Mouse (Mus musculus) stomach, postnatal 0 days (tissue): ENCODE results near the gene Gm28305. TPM values are rescaled to one million over a fixed set of nuclear protein-coding genes. Genes with fewer than 3 reads are reported as not detected.

Experiments used
- ATAC-seq: fragments of 200-750 bp; cut with Nextera tagmentation; 2 replicates; pipeline ENCODE4 v1.8.0; 2017; ENCODE audit not compliant: low FRiP score, low TSS enrichment
- DNase-seq: peaks from one replicate; pipeline ENCODE4 v3.0.0-alpha.2; 2016; ENCODE audit warnings: low spot score
- H3K27ac ChIP-seq: fragments of 300-500 bp; sonication (generic); replicated peaks from 2 replicates; pipeline ENCODE4 v1.5.1; 2014; ENCODE audit warnings: mild to moderate bottlenecking, control low read depth
- H3K27me3 ChIP-seq: fragments of 300-500 bp; sonication (generic); 2 replicates; pipeline ENCODE4 v1.6.1; 2014; ENCODE audit warnings: low read length; ENCODE audit not compliant: control insufficient read depth, insufficient read depth
- H3K36me3 ChIP-seq: fragments of 300-500 bp; sonication (generic); 2 replicates; pipeline ENCODE4 v1.6.1; 2014; ENCODE audit warnings: low read length, mixed read lengths; ENCODE audit not compliant: control insufficient read depth, insufficient read depth
- H3K4me1 ChIP-seq: fragments of 300-500 bp; sonication (generic); replicated peaks from 2 replicates; pipeline ENCODE4 v1.6.1; 2014; ENCODE audit warnings: antibody characterized with exemption; ENCODE audit not compliant: control insufficient read depth, insufficient read depth
- H3K4me2 ChIP-seq: fragments of 300-500 bp; sonication (generic); replicated peaks from 2 replicates; pipeline ENCODE4 v1.6.1; 2014; ENCODE audit warnings: low read depth, mild to moderate bottlenecking, control low read depth, moderate library complexity
- H3K4me3 ChIP-seq: fragments of 300-500 bp; sonication (generic); 2 replicates; pipeline ENCODE4 v1.5.1; 2014; ENCODE audit warnings: low read depth, low read length, control low read depth
- H3K9ac ChIP-seq: fragments of 300-500 bp; sonication (generic); 2 replicates; pipeline ENCODE4 v1.6.1; 2014; ENCODE audit warnings: mild to moderate bottlenecking, low read length, control low read depth, mixed read lengths
- H3K9me3 ChIP-seq: fragments of 300-500 bp; sonication (generic); 2 replicates; pipeline ENCODE4 v1.6.1; 2016; ENCODE audit warnings: low read length; ENCODE audit not compliant: control insufficient read depth
- CTCF ChIP-seq: IDR thresholded peaks from 2 replicates; pipeline ENCODE4 v1.5.1; 2016; ENCODE audit warnings: antibody characterized with exemption, low read depth, mild to moderate bottlenecking, moderate library complexity
- EP300 ChIP-seq: optimal IDR thresholded peaks from 2 replicates; pipeline ENCODE3; 2016; ENCODE audit warnings: antibody characterized with exemption
- WGBS: fragments of 180-500 bp; shearing (Covaris S2); extraction: QIAGEN DNeasy Blood & Tissue Kit; methylation state at CpG from one replicate; pipeline ENCODE4 v1.1.7; 2014; 5-methylcytosine and 5-hydroxymethylcytosine counted together
- polyA plus RNA-seq: library from polyadenylated mRNA; unstranded; fragments of >200 nt; fragmentation: Nextera tagmentation; extraction: Ambion mirVana; gene quantifications from 2 replicates; pipeline ENCODE4 v1.2.1, GENCODE M21; 2015

Gm28305 gene
- polyA plus RNA-seq, 1 experiment from 2014 or later, result not detected

DNA sequence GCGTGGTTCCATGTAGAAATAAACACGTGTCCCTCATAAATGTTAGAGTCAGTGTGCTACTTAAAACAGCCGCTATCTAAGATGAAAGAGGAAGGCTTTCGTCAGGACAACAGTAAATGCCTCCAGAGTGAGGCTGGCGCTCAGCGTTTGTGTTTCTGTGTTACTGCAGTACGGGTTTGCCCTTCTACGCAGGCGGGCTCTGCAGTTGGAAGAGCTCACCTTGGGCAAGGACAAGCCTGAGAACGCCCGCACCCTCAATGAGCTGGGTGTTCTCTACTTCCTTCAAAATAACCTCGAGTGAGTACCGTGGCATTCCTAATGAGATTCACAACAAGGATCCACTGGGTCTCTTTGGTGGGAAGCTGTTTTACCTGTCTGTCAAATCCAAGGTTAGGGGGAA, 2.2 kb upstream of the Gm28305 start:
- TF ChIP-seq CTCF (no peak), EP300 (no peak)
- Histone ChIP-seq H3K9me3 (no peaks in the 10 kb centered on the region), H3K36me3 (peaks cover 16% of the 10 kb centered on the region; the same call in 1 of the 2 replicates), H3K9ac (no peak overlapping the region), H3K4me2 (no peak overlapping the region), H3K4me3 (no peak overlapping the region), H3K27me3 (no peaks in the 10 kb centered on the region), H3K4me1 (no peaks in the 10 kb centered on the region), H3K27ac (no peak overlapping the region)
- ATAC-seq, result no peak
- 89% methylated on average over 13 of the region's 13 CpGs for WGBS
- DNase-seq, result no peak

DNA sequence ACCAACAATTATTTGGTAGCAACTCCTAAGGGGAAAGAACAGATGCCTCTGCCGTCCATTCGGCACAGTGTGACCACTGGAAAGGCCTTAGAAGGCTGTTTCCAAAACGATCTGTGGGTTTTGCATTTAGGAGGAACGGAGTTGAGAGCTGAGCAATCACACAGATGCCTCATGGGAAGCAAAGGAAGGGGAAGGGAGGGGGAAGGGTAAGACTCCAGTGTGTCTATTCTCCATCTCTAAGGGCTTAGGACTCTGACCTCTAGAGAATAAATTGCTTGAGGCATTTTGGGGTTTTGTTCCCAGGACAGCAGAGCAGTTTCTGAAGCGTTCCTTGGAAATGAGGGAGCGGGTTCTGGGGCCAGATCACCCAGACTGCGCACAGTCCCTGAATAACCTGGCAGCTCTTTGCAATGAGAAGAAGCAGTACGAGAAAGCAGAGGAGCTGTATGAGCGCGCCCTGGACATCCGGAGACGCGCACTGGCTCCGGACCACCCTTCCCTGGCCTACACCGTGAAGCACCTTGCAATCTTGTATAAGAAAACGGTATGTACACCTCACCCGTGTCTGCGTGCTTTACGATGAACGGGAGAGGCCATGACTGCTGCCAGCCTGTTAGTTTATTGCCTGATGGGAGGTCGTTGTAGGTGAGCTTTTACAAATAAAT, 1.3 kb upstream of the Gm28305 start:
- H3K36me3 ChIP-seq, result peaks cover 16% of the 10 kb centered on the region; the same call in 1 of the 2 replicates
- no peaks in the 10 kb centered on the region for H3K27me3 ChIP-seq
- H3K4me3 ChIP-seq, result no peak overlapping the region
- ATAC-seq (no peak), DNase-seq (no peak)
- H3K4me1 ChIP-seq, result no peaks in the 10 kb centered on the region
- no peak for TF ChIP-seq CTCF
- TF ChIP-seq EP300, result no peak
- WGBS, result 91% methylated on average over 21 of the region's 21 CpGs
- H3K27ac ChIP-seq, result no peak overlapping the region
- no peak overlapping the region for H3K4me2 ChIP-seq
- H3K9ac ChIP-seq, result no peak overlapping the region
- no peaks in the 10 kb centered on the region for H3K9me3 ChIP-seq

DNA sequence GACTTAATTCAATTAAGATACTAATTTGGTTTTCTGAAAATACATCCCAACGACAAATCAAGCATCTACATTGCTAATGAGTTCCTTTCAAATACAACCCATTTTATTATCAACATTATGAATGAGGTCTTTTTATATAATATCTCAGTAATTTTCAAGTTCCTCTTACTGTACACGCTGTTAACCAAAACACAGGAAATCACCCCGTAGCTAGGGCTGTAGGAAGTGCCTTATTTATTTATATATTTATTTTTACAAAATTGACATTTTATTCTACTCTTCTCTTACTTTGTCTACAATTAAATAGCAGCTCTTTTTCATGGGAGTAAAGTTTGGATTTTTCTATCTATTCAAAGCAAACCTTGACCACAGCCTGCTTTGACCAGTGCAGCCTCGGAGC, 720 bp upstream of the Gm28305 start:
- WGBS, result 81% methylated on average over 4 of the region's 4 CpGs
- no peaks in the 10 kb centered on the region for H3K9me3 ChIP-seq
- H3K4me1 ChIP-seq, result no peaks in the 10 kb centered on the region
- no peak overlapping the region for H3K4me3 ChIP-seq
- no peak overlapping the region for H3K9ac ChIP-seq
- no peak overlapping the region for H3K4me2 ChIP-seq
- no peaks in the 10 kb centered on the region for H3K27me3 ChIP-seq
- no peak overlapping the region for H3K27ac ChIP-seq
- TF ChIP-seq CTCF (no peak), EP300 (no peak)
- H3K36me3 ChIP-seq, result peaks cover 16% of the 10 kb centered on the region; the same call in 1 of the 2 replicates
- DNase-seq (no peak), ATAC-seq (no peak)

DNA sequence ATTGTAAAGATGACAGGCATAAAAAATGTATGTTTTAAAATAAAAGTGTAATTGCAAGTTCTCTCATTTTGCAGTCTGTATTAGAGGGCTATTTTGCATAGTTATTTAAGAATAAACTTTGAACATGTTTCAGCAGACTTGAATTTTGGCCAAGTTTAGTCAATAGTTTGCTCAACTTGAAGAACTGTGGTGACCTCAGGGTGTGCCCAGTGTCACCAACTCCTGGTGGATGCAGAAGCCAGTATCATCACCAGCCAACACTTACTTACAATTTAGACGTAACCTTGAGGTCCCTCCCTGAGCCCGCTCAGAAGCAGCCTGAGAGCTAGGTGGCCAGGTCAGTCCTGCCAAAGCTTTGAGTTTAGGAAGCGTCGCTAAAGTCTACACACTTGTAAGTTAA, 3.2 kb downstream of the Gm28305 start:
- Histone ChIP-seq H3K4me1 (no peaks in the 10 kb centered on the region), H3K4me3 (no peak overlapping the region), H3K27me3 (no peaks in the 10 kb centered on the region), H3K9ac (no peak overlapping the region), H3K9me3 (no peaks in the 10 kb centered on the region), H3K36me3 (peaks cover 11% of the 10 kb centered on the region), H3K4me2 (no peak overlapping the region), H3K27ac (no peak overlapping the region)
- ATAC-seq, result no peak
- whole genome bisulfite sequencing, result 89% methylated on average over 4 of the region's 4 CpGs
- DNase-seq, result no peak
- TF ChIP-seq CTCF (no peak), EP300 (no peak)

DNA sequence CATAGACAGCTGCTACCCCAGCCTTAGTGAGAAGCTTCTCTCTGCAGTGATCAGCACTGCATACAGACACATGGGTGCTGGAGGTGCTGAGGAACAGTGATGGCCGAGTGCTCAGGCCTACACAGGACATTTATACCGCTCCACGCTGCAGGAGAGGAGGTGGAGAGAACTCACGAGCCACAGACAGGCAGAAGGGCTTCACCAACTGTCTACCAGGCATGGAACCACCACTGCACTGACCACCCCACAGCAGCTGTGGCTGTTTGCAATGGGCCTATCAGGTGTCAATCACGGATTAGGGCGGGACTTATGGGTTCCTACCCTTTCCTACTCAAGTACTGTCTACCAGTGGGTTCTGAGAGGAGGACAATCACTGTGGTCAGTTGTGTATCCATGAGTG, 10.6 kb downstream of the Gm28305 start:
- no peaks in the 10 kb centered on the region for H3K9me3 ChIP-seq
- no peak overlapping the region for H3K4me3 ChIP-seq
- WGBS, result 94% methylated on average over 6 of the region's 6 CpGs
- TF ChIP-seq EP300 (no peak), CTCF (no peak)
- H3K4me1 ChIP-seq, result no peaks in the 10 kb centered on the region
- peaks cover 43% of the 10 kb centered on the region for H3K36me3 ChIP-seq
- no peaks in the 10 kb centered on the region for H3K27me3 ChIP-seq
- no peak overlapping the region for H3K9ac ChIP-seq
- no peak overlapping the region for H3K4me2 ChIP-seq
- no peak for DNase-seq
- ATAC-seq, result no peak
- no peak overlapping the region for H3K27ac ChIP-seq

DNA sequence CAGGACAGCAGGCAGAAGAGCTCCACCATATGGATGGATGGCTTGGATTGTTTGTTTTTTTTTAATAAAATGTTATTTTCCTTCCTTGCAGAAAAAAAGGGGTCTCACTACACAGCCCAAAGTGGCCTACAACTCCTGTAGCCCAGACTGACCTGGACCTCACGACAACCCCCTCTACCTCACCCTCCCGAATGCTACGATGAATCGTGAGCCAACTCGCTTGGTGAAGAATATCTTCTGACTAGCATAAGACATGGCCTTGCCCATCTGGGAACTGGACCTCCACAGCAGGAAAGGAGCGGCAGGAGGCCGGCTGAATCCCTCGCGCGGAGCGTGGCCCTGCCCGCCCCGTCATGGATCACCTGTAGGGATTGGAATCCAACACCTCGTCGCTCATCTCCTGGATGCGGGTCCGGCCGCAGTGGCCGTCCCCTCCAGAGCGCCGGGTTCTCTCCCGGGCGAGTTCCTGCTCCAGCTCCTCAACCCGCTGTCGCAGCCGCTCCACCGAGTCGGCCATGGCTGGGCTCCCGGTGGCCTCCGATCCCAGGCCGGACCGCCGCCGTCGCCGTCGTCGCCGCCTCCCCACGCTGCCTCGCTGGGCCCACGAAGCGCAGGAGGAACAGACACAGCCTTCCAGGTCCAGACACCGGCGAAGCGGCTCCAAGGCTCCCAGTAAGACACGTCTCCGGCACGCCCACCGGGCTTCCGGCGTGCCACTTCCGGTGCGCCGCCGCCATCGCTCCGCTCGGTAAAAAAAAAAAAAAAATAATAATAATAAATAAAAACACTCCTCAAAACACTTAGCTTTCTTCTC, 22.2 kb downstream of the Gm28305 start, which contains the start of gene Uba5:
Uba5 (minus strand) TSS at position 705 of the 814 bp plus-strand sequence.
- WGBS, result under 1% methylated on average over 59 of the region's 59 CpGs

More for the DNA sequence above, 22.2 kb downstream of the Gm28305 start, which contains the start of gene Uba5:
- peaks cover 9% of the 10 kb centered on the region for H3K36me3 ChIP-seq
- ATAC-seq (peak; percentile 71), DNase-seq (peak; percentile 76)
- peak within 1 kb of the TSS; percentile 74 for H3K4me2 ChIP-seq
- no peak for TF ChIP-seq EP300
- TF ChIP-seq CTCF, result no peak
- H3K9ac ChIP-seq, result peak within 1 kb of the TSS; percentile 88
- 0 out of 2 replicates have a peak, but pooled peaks cover 6% of the 10 kb centered on the region for H3K4me1 ChIP-seq
- H3K27ac ChIP-seq, result peak within 1 kb of the TSS; percentile 79
- no peaks in the 10 kb centered on the region for H3K9me3 ChIP-seq
- no peaks in the 10 kb centered on the region for H3K27me3 ChIP-seq
- peak within 1 kb of the TSS; percentile 98 for H3K4me3 ChIP-seq
